Mouse (Mus musculus) limb, embryonic 14.5 days (tissue): ENCODE results near the gene Rsc1a1. TPM values are rescaled to one million over a fixed set of nuclear protein-coding genes. Genes with fewer than 3 reads are reported as not detected.

Source experiments
- ATAC-seq: fragments of 200-750 bp; cut with Nextera tagmentation; 2 replicates; pipeline ENCODE4 v1.8.0; 2017; ENCODE audit warnings: low read depth, moderate number of reproducible peaks, moderate TSS enrichment; ENCODE audit not compliant: low FRiP score
- DNase-seq: peaks from one replicate; pipeline ENCODE4 v3.0.0-alpha.2; 2015; ENCODE audit warnings: low spot score
- H3K27ac ChIP-seq: fragments of 300-500 bp; sonication (generic); replicated peaks from 2 replicates; pipeline ENCODE4 v1.5.1; 2014; ENCODE audit warnings: low read depth, mild to moderate bottlenecking, low read length, moderate library complexity, mixed read lengths
- H3K27me3 ChIP-seq: fragments of 300-500 bp; sonication (generic); 2 replicates; pipeline ENCODE4 v1.6.1; 2014; ENCODE audit warnings: low read length, mixed read lengths; ENCODE audit not compliant: control insufficient read depth, insufficient read depth
- H3K36me3 ChIP-seq: fragments of 300-500 bp; sonication (generic); 2 replicates; pipeline ENCODE4 v1.6.1; 2014; ENCODE audit warnings: mild to moderate bottlenecking, low read length, moderate library complexity, mixed read lengths; ENCODE audit not compliant: control insufficient read depth, insufficient read depth
- H3K4me1 ChIP-seq: fragments of 300-500 bp; sonication (generic); 2 replicates; pipeline ENCODE4 v1.6.1; 2014; ENCODE audit warnings: antibody characterized with exemption, low read length, mixed read lengths; ENCODE audit not compliant: control insufficient read depth, insufficient read depth
- H3K4me2 ChIP-seq: fragments of 300-500 bp; sonication (generic); replicated peaks from 2 replicates; pipeline ENCODE4 v1.6.1; 2014; ENCODE audit warnings: low read depth, mild to moderate bottlenecking, low read length, moderate library complexity; ENCODE audit not compliant: severe bottlenecking
- H3K4me3 ChIP-seq: fragments of 300-500 bp; sonication (generic); replicated peaks from 2 replicates; pipeline ENCODE4 v1.5.1; 2014; ENCODE audit warnings: low read length
- H3K9ac ChIP-seq: fragments of 300-500 bp; sonication (generic); 2 replicates; pipeline ENCODE4 v1.6.1; 2014; ENCODE audit warnings: mild to moderate bottlenecking, low read depth, low read length, moderate library complexity; ENCODE audit not compliant: severe bottlenecking
- H3K9me3 ChIP-seq: fragments of 300-500 bp; sonication (generic); 2 replicates; pipeline ENCODE4 v1.6.1; 2016; ENCODE audit warnings: low read length; ENCODE audit not compliant: control insufficient read depth
- POLR2A ChIP-seq: fragments of 200-500 bp; IDR thresholded peaks from 2 replicates; pipeline ENCODE4 v1.8.0; 2012; ENCODE audit warnings: inconsistent platforms, mild to moderate bottlenecking, moderate library complexity, borderline replicate concordance; ENCODE audit not compliant: insufficient read depth, insufficient read length; ENCODE audit errors: extremely low read depth
- WGBS: fragments of 180-500 bp; shearing (Covaris S2); extraction: QIAGEN DNeasy Blood & Tissue Kit; methylation state at CpG from one replicate; pipeline ENCODE4 v1.1.7; 2014; 5-methylcytosine and 5-hydroxymethylcytosine counted together
- polyA plus RNA-seq, 2 experiments: library from polyadenylated mRNA; depleted of rRNA in 1 of 2; stranded (reverse) in 1 of 2; unstranded in 1 of 2; fragments of >200 nt; fragmentation: Nextera tagmentation in 1 of 2; extraction: Ambion mirVana in 1 of 2; gene quantifications; 2 replicates each; pipeline versions ENCODE4 v1.2.1 to v1.2.3; 2012 to 2014

The Rsc1a1 gene
- polyA plus RNA-seq (2012; rRNA removed), result 9.0 and 11.5 TPM in 2 replicates
- polyA plus RNA-seq (2014; fragmentation: Nextera tagmentation; extraction: Ambion mirVana), result 1.5 and 1.7 TPM in 2 replicates

- TF ChIP-seq POLR2A, result no peak
- Histone ChIP-seq H3K27me3 (no peaks in the 10 kb centered on the region), H3K27ac (no peak within 1 kb of the TSS), H3K9me3 (no peaks in the 10 kb centered on the region), H3K4me2 (no peak within 1 kb of the TSS), H3K4me3 (no peak within 1 kb of the TSS), H3K4me1 (no peaks in the 10 kb centered on the region), H3K9ac (no peak within 1 kb of the TSS), H3K36me3 (peaks cover 72% of the 10 kb centered on the region)
- WGBS, result 96% methylated on average over 6 of the region's 6 CpGs
- ATAC-seq (no peak), DNase-seq (no peak)
Observed at GRCm38 (mm10) chr4:141685499-141685898, at the start of gene Rsc1a1. Rsc1a1 (minus strand) TSS chr4:141685599.

DNA sequence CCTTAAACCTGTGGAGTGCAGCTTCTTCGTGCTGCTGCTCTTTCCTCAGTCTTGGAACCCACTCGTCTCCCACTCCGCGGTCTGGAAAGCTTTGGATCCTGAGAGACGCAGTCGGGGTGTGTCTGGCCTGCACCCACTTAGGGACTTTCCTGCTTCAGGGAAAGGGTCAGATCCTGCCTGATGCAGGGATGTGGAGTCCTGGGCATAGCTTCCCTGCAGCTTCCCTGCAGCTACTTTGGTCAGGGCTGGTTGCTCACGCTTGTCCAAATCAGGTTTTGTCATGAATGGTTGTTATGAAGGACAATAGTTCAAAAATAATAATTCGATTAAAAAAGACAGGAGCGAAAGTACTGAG is 49.8 kb upstream of the Rsc1a1 start:
- Histone ChIP-seq H3K9ac (0 out of 2 replicates have a peak overlapping the region, but pooled peaks have one; percentile 25), H3K36me3 (no peaks in the 10 kb centered on the region), H3K27ac (no peak overlapping the region), H3K27me3 (no peaks in the 10 kb centered on the region), H3K4me3 (peak overlapping the region; percentile 36), H3K9me3 (no peaks in the 10 kb centered on the region), H3K4me2 (peak overlapping the region; percentile 61), H3K4me1 (no peaks in the 10 kb centered on the region; the same call in 1 of the 2 replicates)
- 23% methylated on average over 9 of the region's 9 CpGs for WGBS
- 0 out of 2 replicates have a peak, but pooled peaks have one; percentile 2 for TF ChIP-seq POLR2A
- DNase-seq (no peak), ATAC-seq (no peak)

- H3K4me2 ChIP-seq, result peak overlapping the region; percentile 61
Observed at GRCm38 (mm10) chr4:141734446-141735205, 49.2 kb upstream of the Rsc1a1 start.

GRCm38 (mm10) chr4:141731766-141732165 is 46.4 kb upstream of the Rsc1a1 start:
- Histone ChIP-seq H3K27ac (no peak overlapping the region), H3K4me2 (no peak overlapping the region), H3K27me3 (no peaks in the 10 kb centered on the region), H3K9ac (no peak overlapping the region), H3K4me3 (no peak overlapping the region), H3K9me3 (no peaks in the 10 kb centered on the region), H3K36me3 (no peaks in the 10 kb centered on the region), H3K4me1 (no peaks in the 10 kb centered on the region; the same call in 1 of the 2 replicates)
- DNase-seq (no peak), ATAC-seq (no peak)
- WGBS, result 81% methylated on average over 5 of the region's 5 CpGs
- TF ChIP-seq POLR2A, result no peak

More at GRCm38 (mm10) chr4:141734446-141735205, 49.2 kb upstream of the Rsc1a1 start:
- H3K4me1 ChIP-seq, result no peaks in the 10 kb centered on the region; the same call in 1 of the 2 replicates
- TF ChIP-seq POLR2A, result 0 out of 2 replicates have a peak, but pooled peaks have one; percentile 50
- H3K9me3 ChIP-seq, result no peaks in the 10 kb centered on the region
- peak; percentile 98 for ATAC-seq
- WGBS, result 6% methylated on average over 24 of the region's 24 CpGs
- H3K4me3 ChIP-seq, result peak overlapping the region; percentile 36
- H3K9ac ChIP-seq, result peak overlapping the region; percentile 54
- peak overlapping the region; percentile 61; the same call in 1 of the 2 replicates for H3K27ac ChIP-seq
- H3K36me3 ChIP-seq, result no peaks in the 10 kb centered on the region
- H3K27me3 ChIP-seq, result no peaks in the 10 kb centered on the region
- DNase-seq, result peak; percentile 95

DNA sequence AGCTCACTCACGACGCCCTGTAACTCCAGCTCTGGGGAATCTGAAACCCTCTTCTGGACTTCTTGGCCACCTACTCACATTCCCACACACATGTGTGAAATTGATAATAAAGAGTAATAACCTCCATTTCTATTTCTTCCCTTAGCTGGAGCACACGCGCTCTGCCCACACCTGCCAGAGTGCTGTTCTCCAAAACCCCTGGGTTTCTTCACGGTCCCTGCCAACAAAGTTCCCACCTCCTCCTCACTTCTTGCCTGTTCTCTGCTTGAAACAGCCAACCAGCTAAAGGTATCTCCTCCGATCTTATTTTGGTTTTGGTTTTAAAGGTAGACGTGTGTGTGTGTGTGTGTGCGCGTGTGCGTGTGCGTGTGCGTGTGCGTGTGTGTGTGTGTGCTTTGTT is 45.0 kb upstream of the Rsc1a1 start:
- Histone ChIP-seq H3K9ac (no peak overlapping the region), H3K4me2 (no peak overlapping the region), H3K4me1 (no peaks in the 10 kb centered on the region; the same call in 1 of the 2 replicates), H3K27me3 (no peaks in the 10 kb centered on the region), H3K9me3 (no peaks in the 10 kb centered on the region), H3K36me3 (no peaks in the 10 kb centered on the region), H3K27ac (no peak overlapping the region), H3K4me3 (no peak overlapping the region)
- DNase-seq (no peak), ATAC-seq (no peak)
- WGBS, result 77% methylated on average over 13 of the region's 13 CpGs
- no peak for TF ChIP-seq POLR2A
